Mouse (Mus musculus): ENCODE results near the gene Adk.

DNA sequence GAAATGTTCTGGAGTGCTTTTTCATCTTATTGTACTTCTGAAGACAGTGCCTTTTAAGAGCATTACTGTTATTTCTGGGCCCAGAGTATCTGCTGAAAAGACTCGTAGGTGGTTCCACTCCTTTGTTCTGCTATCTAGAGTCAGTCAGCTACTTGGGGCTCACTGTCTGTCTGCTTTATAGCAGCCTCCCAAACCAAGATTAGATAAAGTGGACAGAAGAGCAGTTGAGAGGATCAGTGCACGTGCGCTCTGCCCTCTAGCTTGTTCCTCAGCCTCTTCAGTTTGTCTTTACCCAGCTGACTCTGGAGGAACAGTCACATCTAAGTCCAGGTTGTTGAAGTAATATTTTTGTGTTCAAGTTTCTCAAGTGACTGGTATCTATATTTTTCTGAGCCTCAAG, 21.6 kb downstream of the Adk start:
- TF ChIP-seq NRF1 (IDR thresholded peaks at IDR 0.05; ENCODE audit: low read depth, low read length), result no peak
- TF ChIP-seq MAX (IDR thresholded peaks at IDR 0.05; ENCODE audit: low read length), result no peak
- no peak for TF ChIP-seq TCF12 (IDR thresholded peaks at IDR 0.05; ENCODE audit: low read depth, low read length)
- TF ChIP-seq HCFC1 (IDR thresholded peaks at IDR 0.05; ENCODE audit: low read depth, low read length), result no peak
- TF ChIP-seq SIN3A (IDR thresholded peaks at IDR 0.05; ENCODE audit: low read length), result no peak
- no peak for TF ChIP-seq RAD21 (IDR thresholded peaks at IDR 0.05; ENCODE audit: low read depth, low read length)
- no peak for TF ChIP-seq EP300 (IDR thresholded peaks at IDR 0.05; ENCODE audit: low read length)
- no peak for TF ChIP-seq POLR2A (IDR thresholded peaks at IDR 0.05; ENCODE audit: low read depth, low read length)

Measured in CH12.LX (cell line).